ENCODE assay signal across 17 mouse cellular contexts in genomic region chr6:134032451-134032850, GRCm38 (mm10).
"Had no signal": no experiment of that assay in that cellular context is flagged by ENCODE, and none has a peak within 500 bp of the region (broad histone marks: within the 10 kb centered on the region; RNA-seq: fewer than 3 reads in every experiment).

No protein-coding gene starts in this region.

- H3K4me3 ChIP-seq: liver, embryonic 15.5 days; lung, embryonic 15.5 days; megakaryocyte, embryonic 14.5 days; midbrain, embryonic 12.5 days; midbrain, embryonic 15.5 days; neural tube, embryonic 12.5 days; stomach, embryonic 15.5 days had no signal

- H3K27ac ChIP-seq: liver, embryonic 15.5 days; lung, embryonic 15.5 days; macrophage; midbrain, embryonic 12.5 days; midbrain, embryonic 15.5 days; neural tube, embryonic 12.5 days; stomach, embryonic 15.5 days; stomach, postnatal 0 days had no signal

- H3K36me3 ChIP-seq: liver, embryonic 15.5 days; lung, embryonic 15.5 days; midbrain, embryonic 12.5 days; midbrain, embryonic 15.5 days; neural tube, embryonic 12.5 days; stomach, embryonic 15.5 days had no signal

- H3K9ac ChIP-seq: liver, embryonic 15.5 days; liver, postnatal 0 days; lung, embryonic 15.5 days; midbrain, embryonic 12.5 days; midbrain, embryonic 15.5 days; neural tube, embryonic 12.5 days; stomach, embryonic 15.5 days had no signal

- ATAC-seq: liver, postnatal 0 days; lung, postnatal 0 days; midbrain, embryonic 15.5 days had no signal

- H3K9me3 ChIP-seq: liver, embryonic 15.5 days; lung, embryonic 15.5 days; midbrain, embryonic 12.5 days; midbrain, embryonic 15.5 days; neural tube, embryonic 12.5 days; stomach, embryonic 15.5 days had no signal

- H3K4me2 ChIP-seq: liver, embryonic 15.5 days; lung, embryonic 15.5 days; midbrain, embryonic 12.5 days; midbrain, embryonic 15.5 days; neural tube, embryonic 12.5 days; stomach, embryonic 15.5 days had no signal

- H3K27me3 ChIP-seq: liver, embryonic 15.5 days; lung, embryonic 15.5 days; megakaryocyte, embryonic 14.5 days; midbrain, embryonic 12.5 days; midbrain, embryonic 15.5 days; neural tube, embryonic 12.5 days; stomach, embryonic 15.5 days had no signal

- DNase-seq: liver, postnatal 0 days; lung, adult 2 months; lung, postnatal 14 days; lung, postnatal 36 days; right cerebral cortex, postnatal 14 days; thymus, postnatal 14 days; thymus, postnatal 36 days had no signal
